Mouse (Mus musculus): ENCODE measurements around the gene A930017K11Rik.
A peak's percentile ranks its signal among the peaks of the same experiment; 100 is the strongest.

A930017K11Rik gene

GRCm38 (mm10) chr17:25958771-25959494 is 6.6 kb upstream of the A930017K11Rik start:
- no peak for DNase-seq

- DNase-seq, result no peak
Measured at GRCm38 (mm10) chr17:25957586-25958051, 5.3 kb upstream of the A930017K11Rik start.

GRCm38 (mm10) chr17:25956631-25957030 is 4.3 kb upstream of the A930017K11Rik start:
- DNase-seq, result no peak

- no peak for DNase-seq
Measured at GRCm38 (mm10) chr17:25956201-25956600, 3.8 kb upstream of the A930017K11Rik start.

DNA sequence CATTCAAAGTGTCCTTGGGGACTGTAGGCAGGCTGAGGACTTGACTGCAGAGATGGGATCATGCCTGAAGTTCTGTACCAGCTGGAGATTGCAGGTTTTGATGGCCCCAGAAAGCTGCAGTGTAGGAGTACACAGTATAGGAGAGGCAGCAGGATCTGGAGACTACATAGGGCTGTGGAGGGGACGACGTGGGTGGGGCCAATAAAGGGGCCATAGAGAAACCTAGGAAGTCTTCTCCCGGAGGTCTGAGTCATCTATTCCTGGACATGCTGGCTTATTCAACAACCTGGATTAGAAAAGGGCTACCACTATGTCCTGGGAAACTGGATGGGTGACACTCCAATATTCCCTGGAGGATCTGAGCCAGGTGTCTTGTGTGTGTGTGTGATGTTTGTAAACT is 3.4 kb upstream of the A930017K11Rik start:
- DNase-seq, result no peak

DNA sequence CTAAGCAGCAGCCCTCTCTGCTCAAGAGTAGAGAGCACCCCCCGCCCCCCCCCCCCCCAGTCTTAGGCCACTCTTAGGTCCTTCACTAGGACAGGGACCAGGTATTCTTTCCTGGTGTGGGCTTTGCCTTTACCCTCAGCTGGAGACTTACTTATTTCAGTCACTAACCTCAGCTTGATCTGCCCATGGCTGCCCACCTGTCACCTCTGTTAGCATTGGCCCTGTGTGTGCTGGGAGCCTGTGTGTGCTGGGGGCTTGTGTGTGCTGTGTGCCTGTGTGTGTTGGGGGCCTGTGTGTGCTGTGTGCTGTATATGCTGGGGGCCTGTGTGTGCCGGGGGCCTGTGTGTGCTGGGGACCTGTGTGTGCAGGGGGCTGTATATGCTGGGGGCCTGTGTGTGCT is 2.3 kb upstream of the A930017K11Rik start:
- no peak for DNase-seq

DNA sequence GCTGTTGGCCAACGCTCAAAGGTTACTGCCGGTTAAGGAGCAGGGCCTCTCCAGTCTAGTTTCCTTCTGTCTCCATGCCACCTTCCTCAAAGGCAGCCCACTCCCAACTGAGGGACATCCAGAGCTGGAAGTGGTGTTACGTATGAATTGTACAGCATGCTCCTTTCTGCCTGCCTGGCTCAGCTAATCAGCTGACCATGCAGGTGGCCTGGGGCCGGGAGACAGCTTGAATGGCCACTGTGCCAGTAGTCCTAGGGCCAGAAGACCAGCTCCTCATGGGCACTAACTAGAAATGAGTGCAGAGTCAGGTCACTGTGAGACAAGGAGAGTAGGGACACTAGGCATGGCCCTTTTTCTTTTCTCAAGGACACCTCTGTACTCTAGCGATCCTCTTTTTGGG is 796 bp upstream of the A930017K11Rik start:
- no peak for DNase-seq

GRCm38 (mm10) chr17:25951225-25951802 is 1.1 kb downstream of the A930017K11Rik start:
- no peak for DNase-seq

DNA sequence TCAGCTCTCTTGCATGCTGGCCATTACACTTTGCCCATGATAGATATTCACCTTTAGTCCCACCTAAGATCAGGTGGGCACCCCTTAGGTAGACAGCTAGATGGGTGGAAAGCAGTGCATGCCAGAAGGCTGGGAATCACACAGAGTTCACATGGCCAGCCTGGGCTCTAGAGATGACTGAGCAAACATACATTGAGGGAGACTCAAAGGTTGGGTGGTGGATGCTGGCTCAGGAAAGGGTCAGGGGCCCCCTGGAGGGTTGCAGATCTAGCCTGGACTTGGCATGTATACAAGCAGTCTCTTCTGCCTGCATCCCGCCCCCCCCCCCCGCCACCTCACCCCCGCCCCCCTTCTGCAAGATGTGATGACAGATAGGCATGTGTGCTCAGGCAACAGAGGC is 1.7 kb downstream of the A930017K11Rik start:
- DNase-seq, result no peak

GRCm38 (mm10) chr17:25949981-25950380 is 2.4 kb downstream of the A930017K11Rik start:
- DNase-seq, result no peak

GRCm38 (mm10) chr17:25948051-25948450 is 4.3 kb downstream of the A930017K11Rik start:
- no peak for DNase-seq

DNA sequence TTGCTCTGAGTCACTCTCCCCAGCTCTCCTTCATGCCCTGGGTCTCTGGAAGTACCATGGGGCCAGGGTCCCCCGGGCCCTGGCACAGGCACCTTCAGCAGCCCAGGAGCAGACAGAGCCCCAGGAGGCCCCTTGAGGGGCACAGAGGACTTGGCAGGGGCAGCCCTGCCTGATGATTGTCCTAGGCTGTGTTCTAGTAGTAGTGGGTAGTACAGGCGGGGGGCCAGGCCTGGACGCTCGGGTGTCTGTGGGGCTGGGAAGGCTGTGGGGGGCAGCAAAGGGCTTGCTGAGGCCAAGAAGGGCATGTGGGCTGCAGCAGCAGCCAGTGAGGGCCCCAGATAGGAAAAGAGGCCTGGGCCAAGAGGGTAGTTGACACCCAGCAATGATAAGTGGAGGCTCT is 4.8 kb downstream of the A930017K11Rik start:
- no peak for DNase-seq

- DNase-seq, result no peak
Measured at GRCm38 (mm10) chr17:25946891-25947290, 5.5 kb downstream of the A930017K11Rik start.

- DNase-seq, result no peak
Measured at GRCm38 (mm10) chr17:25946349-25946748, 6.0 kb downstream of the A930017K11Rik start.

GRCm38 (mm10) chr17:25945517-25946155 is 6.7 kb downstream of the A930017K11Rik start:
- DNase-seq, result no peak

DNA sequence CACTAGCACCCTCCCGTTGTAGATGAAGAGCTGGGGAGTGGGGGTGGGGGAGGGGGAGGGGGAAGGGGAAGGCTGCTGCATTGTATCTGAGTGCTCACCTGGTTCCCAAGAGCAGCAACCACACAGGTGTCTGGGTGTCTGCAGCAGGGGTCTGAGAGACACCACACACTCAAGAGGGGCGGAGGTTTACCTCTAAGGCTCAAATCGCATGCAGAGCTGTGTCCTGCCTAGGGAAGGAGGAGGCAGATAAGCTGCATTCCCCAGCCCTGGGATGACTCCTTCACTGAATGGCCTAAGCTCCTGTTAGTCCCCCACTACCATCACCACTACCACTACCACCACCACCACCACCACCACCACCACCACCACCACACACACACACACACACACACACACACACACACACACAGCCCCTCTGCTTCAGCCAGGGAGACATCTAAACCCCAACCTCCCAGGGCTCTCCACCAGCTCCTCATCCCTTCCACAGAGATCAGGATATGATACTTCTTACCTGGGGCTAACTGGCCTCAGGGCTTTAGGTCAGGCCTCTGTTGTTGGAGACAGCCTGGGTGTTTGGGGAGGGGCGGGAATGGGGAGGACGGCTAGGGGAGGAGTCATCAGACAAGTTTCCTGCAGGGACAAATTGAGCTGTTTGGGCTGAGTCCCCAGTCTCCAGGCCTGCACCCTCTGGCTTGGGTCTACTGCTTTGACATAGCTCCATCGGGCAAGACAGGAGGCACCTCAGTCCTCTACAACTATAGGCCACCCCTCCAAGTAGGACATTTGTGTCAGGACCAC is 7.8 kb downstream of the A930017K11Rik start, which contains the start of the genes Pigq and Nhlrc4:
Gene Pigq, minus strand, starts transcription at position 571 of the 798 bp plus-strand sequence.
Gene Nhlrc4, minus strand, starts transcription at position 596 of the 798 bp plus-strand sequence.
- DNase-seq, result no peak

- no peak for DNase-seq
Measured at GRCm38 (mm10) chr17:25943769-25944168, 8.6 kb downstream of the A930017K11Rik start.

GRCm38 (mm10) chr17:25943221-25943620 is 9.1 kb downstream of the A930017K11Rik start:
- no peak for DNase-seq

- DNase-seq, result no peak
Measured at GRCm38 (mm10) chr17:25942597-25943151, 9.7 kb downstream of the A930017K11Rik start.

DNA sequence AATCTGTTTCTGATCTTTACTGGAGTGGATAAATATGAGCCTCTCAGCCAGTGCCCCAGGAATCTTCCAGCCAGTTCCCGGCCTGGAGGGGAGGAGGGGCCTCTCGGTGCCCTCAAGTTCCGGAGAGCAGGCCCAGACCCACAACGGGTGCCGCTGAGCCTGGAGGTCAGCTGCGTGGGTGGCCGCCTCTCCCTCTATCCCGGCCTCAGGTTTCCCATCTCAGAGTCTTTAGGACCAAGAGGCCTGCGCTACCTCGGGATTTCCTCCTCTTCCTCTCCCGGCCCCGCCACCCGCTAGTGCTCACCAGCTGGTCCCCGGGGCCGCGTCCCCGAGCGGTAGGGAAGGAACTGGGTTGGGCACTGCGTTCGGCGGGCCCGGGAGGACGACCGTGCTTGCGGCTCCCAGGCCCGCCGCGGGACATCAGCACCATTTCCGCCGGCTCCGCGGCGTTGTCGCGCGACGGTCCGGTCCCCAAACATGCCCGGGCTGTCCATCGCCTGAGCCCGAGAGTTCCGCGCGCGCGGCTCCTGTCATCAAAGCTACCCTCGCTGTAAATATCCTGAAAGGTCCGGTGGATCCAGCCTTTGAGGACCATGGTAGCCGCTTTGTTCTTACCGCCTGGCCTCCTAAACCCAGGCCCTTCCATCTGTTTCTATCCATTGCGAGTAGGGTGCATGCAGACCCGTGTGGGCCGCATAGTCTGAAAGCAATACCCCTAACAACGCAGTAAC is 10.7 kb downstream of the A930017K11Rik start:
- peak; percentile 79 for DNase-seq

- DNase-seq, result no peak
Measured at GRCm38 (mm10) chr17:25934526-25934925, 17.8 kb downstream of the A930017K11Rik start.

DNA sequence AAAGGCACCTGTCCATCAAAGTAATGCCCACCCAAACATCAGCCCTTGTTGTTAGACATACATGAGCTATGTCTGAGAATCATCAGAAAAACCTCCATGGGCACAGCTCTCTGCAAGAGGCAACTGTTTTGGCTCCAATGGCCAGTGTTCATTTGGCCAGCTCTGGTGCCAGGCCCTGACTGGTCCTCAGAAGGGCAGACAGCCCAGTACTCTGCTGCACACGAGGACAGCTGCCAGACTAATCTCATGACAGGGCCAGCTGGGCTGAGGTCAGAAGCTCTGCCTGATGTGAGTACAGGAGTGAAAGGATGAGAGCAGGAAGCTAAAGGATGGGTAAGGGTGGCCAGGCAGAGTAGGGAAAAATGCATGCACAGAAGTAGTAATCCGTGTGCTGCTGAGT is 27.0 kb downstream of the A930017K11Rik start:
- no peak for DNase-seq
